Mouse (Mus musculus) kidney, adult 2 months (tissue): ENCODE data around the gene Pi4k2a. TPM values are rescaled to one million over a fixed set of nuclear protein-coding genes. Genes with fewer than 3 reads are reported as not detected.
A peak's percentile ranks its signal among the peaks of the same experiment; 100 is the strongest.

Experiments used
- DNase-seq: peaks from one replicate; pipeline ENCODE4 v3.0.0; 2021
- H3K27ac ChIP-seq: fragments of 200-500 bp; 2 replicates; pipeline ENCODE4 v1.5.1; 2012; ENCODE audit warnings: low read depth, low read length, control low read depth, inconsistent platforms; ENCODE audit not compliant: insufficient read depth
- H3K27me3 ChIP-seq: fragments of 200-500 bp; replicated peaks from 2 replicates; pipeline ENCODE4 v1.6.1; 2012; ENCODE audit warnings: mild to moderate bottlenecking, moderate library complexity, low read length, inconsistent platforms; ENCODE audit not compliant: control insufficient read depth, insufficient read depth
- H3K36me3 ChIP-seq: fragments of 200-500 bp; 2 replicates; pipeline ENCODE4 v1.6.1; 2012; ENCODE audit warnings: mild to moderate bottlenecking, moderate library complexity, low read length, inconsistent platforms; ENCODE audit not compliant: control insufficient read depth, insufficient read depth
- H3K4me1 ChIP-seq: fragments of 200-500 bp; 2 replicates; pipeline ENCODE4 v1.6.1; 2011; ENCODE audit warnings: low read length; ENCODE audit not compliant: control insufficient read depth, insufficient read depth
- H3K4me3 ChIP-seq: fragments of 200-500 bp; 2 replicates; pipeline ENCODE4 v1.5.1; 2011; ENCODE audit warnings: mild to moderate bottlenecking, low read depth, low read length, control low read depth; ENCODE audit not compliant: insufficient read depth
- CTCF ChIP-seq: fragments of 200-500 bp; conservative IDR thresholded peaks from 2 replicates; pipeline ENCODE4 v1.5.1; 2011; ENCODE audit warnings: low read depth, mild to moderate bottlenecking, control low read depth, low read length, moderate library complexity, mixed read lengths; ENCODE audit not compliant: insufficient read depth, insufficient read length
- POLR2A ChIP-seq: fragments of 200-500 bp; IDR thresholded peaks from one replicate; pipeline ENCODE4 v1.6.1; 2011; ENCODE audit warnings: low read depth, low read length, control low read depth
- WGBS: fragments of 180-500 bp; shearing (Covaris S2); methylation state at CpG from one replicate; pipeline ENCODE4 v1.1.7; 2018; 5-methylcytosine and 5-hydroxymethylcytosine counted together
- polyA plus RNA-seq: library from polyadenylated mRNA; depleted of rRNA; stranded (reverse); fragments of >200 nt; gene quantifications from 2 replicates; pipeline ENCODE4 v1.2.3, GENCODE M21; 2012; rRNA removed

Pi4k2a gene
- 41.7 and 45.4 TPM in 2 replicates for polyA plus RNA-seq

DNA sequence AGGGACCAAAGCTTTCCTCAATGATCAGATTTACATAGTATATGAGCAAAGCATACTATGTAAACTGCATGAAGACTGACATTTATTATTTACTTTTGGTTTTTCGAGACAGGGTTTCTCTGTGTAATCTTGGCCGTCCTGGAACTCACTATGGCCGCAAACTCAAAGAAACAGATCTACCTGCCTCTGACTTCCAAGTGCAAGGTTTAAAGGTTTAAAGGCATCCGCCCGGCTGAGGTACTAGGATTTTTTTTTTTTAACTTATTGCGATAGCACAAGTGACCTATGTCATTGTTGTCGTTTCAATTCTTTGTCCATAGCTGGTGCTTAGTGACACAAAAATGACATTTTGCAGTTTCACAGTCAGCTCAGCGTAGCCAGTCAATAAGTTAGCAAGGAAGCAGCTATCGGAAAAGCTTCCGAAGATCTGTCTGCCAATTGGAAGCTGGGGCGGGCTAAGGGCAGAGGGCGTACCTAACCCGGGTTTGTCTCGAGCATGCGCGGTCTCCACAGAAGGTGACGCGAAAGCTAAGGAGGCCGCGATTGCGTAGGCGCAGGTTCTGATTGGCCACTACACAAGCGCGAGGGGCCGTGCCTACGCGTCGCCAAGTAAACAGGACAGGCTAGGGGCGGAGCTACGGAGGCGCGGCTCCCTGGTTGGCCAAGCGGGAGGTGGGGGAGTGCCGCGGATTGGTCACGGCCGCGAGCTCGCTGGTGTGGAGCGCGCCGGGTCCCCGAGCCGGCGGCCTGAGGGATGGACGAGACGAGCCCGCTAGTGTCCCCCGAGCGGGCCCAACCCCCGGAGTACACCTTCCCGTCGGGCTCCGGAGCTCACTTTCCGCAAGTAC is at the start of gene Pi4k2a:
Gene Pi4k2a (plus strand): TSS at position 723 of the 848 bp plus-strand sequence.
- TF ChIP-seq CTCF (no peak), POLR2A (peak; percentile 39)
- peak; percentile 100 for DNase-seq
- no peaks in the 10 kb centered on the region for H3K27me3 ChIP-seq
- peak within 1 kb of the TSS; percentile 91 for H3K27ac ChIP-seq
- no peaks in the 10 kb centered on the region for H3K36me3 ChIP-seq
- H3K4me1 ChIP-seq: peaks cover 16% of the 10 kb centered on the region
- under 1% methylated on average over 55 of the region's 55 CpGs for WGBS
- peak within 1 kb of the TSS; percentile 84 for H3K4me3 ChIP-seq

DNA sequence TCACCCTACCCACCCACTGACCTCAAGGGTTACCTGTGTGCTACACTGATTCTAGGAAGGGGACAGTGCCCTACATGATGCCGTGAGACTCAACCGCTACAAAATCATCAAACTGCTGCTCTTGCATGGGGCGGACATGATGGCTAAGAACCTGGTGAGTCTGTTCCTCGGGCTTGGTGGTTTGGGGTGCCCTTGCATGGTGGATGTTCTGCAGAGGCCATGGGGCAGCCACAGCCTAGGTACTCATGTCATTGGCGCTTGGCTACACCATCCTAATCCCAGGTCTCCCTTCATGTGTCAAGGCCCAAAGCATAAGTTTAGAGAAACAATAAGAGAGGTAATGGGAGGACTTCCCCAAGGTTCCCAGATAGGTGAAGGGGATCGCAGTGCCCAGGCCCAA is 46.3 kb upstream of the Pi4k2a start:
- no peak overlapping the region for H3K4me3 ChIP-seq
- H3K27ac ChIP-seq: no peak overlapping the region
- DNase-seq: no peak
- no peak for TF ChIP-seq POLR2A
- no peak for TF ChIP-seq CTCF
- no peaks in the 10 kb centered on the region for H3K27me3 ChIP-seq
- 95% methylated on average over 6 of the region's 6 CpGs for WGBS
- H3K36me3 ChIP-seq: no peaks in the 10 kb centered on the region
- H3K4me1 ChIP-seq: peaks cover 8% of the 10 kb centered on the region; the same call in 1 of the 2 replicates

DNA sequence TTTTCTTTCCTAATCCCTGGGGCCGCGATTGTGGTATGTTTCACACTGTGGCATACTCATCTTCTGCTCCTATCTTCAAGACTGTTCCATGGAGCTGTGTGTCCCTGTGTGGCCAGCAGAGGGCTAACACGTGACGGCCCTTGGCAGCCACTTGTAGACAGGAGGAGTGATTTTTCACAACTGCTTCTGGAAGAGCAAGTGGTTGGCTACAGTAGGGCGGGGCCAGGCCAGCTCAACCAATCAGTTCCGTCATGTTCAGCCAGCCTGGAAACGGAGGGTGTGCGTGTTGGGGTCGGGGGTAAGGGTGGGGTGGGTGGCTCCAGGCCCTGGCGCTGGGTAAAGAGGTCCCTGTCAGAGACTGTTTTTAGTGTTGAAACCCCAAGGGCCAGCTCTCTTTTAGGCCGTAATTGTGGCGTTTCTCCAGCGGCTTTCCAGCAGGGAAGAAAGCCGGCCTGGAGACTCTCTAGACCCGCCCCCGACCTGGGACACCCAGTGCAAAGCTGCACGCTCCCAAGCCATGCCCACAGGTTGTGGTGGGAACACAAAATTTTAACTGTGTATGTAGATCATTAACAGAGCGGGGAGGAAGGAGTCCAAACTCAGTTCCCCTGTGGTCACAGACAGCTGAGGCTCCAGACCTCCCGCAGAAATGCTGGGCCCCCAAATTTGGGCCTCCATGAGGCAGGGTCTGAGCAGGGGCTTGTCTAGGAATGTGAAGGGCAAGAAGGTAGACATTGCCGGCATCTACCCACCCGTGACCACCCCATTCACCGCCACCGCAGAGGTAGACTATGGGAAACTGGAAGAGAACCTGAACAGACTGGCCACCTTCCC is 44.8 kb upstream of the Pi4k2a start, which contains the start of gene Hoga1:
Gene Hoga1 (plus strand): TSS at position 342 of the 834 bp plus-strand sequence.
- peak within 1 kb of the TSS; percentile 88 for H3K27ac ChIP-seq
- WGBS: 13% methylated on average over 23 of the region's 23 CpGs
- peak within 1 kb of the TSS; percentile 73 for H3K4me3 ChIP-seq
- peak; percentile 97 for TF ChIP-seq CTCF
- no peak for TF ChIP-seq POLR2A
- peak; percentile 96 for DNase-seq
- no peaks in the 10 kb centered on the region for H3K36me3 ChIP-seq
- H3K27me3 ChIP-seq: no peaks in the 10 kb centered on the region
- peaks cover 8% of the 10 kb centered on the region; the same call in 1 of the 2 replicates for H3K4me1 ChIP-seq

DNA sequence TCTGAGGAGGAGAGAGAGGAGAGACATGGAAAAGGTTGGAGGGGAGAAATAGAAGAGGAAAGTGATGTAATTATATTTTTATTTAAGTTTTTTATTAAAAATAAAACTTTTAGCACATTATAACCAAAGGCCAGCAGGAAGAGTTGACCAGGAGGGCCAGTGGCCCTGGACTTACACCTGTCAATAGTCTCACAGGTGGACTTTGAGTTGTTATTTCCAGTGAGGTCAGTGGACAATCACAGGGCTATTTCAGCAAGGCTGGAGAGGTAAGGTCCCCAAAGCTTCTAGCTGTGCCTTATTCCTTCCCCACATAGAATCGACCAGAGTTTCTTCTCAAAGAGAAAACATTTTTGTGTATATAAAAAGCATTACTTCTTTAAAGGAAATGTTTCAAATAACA is 40.0 kb upstream of the Pi4k2a start:
- H3K36me3 ChIP-seq: no peaks in the 10 kb centered on the region
- no peak overlapping the region for H3K4me3 ChIP-seq
- 51% methylated on average over 1 of the region's 1 CpGs for WGBS
- DNase-seq: peak; percentile 74
- TF ChIP-seq CTCF: no peak
- no peak for TF ChIP-seq POLR2A
- no peaks in the 10 kb centered on the region for H3K27me3 ChIP-seq
- peak overlapping the region; percentile 93; the same call in 1 of the 2 replicates for H3K27ac ChIP-seq
- peaks cover 26% of the 10 kb centered on the region for H3K4me1 ChIP-seq

DNA sequence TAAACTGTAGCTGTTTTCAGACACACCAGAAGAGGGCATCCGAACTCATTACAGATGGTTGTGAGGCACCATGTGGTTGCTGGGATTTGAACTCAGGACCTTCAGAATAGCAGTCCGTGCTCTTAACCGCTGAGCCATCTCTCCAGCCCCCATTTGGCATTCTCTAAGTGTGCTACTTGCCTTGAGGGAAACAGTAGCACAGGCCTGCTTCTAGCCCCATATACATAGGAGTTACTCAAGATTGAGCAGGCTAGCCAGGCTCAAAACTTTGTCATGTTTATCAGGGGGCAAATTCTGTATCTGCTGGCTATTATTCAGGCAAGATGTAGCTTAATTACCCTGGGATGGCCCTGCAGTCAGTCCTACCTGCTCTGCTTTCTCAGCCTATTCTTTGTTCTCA is 38.9 kb upstream of the Pi4k2a start:
- WGBS: 86% methylated on average over 3 of the region's 3 CpGs
- no peak overlapping the region for H3K4me3 ChIP-seq
- no peak for DNase-seq
- H3K36me3 ChIP-seq: no peaks in the 10 kb centered on the region
- no peaks in the 10 kb centered on the region for H3K27me3 ChIP-seq
- peaks cover 26% of the 10 kb centered on the region for H3K4me1 ChIP-seq
- H3K27ac ChIP-seq: no peak overlapping the region
- TF ChIP-seq POLR2A: no peak
- TF ChIP-seq CTCF: no peak

DNA sequence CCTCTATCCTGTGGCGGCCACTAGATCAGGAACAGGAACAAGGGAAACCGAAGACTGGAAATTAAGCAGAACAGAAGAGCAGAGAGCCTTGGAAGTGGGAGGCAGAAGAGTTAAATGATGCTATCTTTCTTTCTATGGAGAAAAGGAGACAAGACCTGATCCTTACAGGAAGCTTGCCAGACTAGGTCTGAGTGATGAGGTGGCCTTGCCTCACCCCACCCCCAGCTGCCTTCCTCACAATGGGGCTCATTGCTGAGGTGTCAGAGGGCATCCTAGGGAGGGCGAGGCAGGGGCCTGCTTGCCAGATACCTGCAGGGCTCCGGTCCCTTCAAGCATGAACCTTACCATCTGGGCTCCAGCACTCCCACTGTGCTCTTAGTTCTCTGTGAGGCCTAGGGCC is 38.3 kb upstream of the Pi4k2a start, which contains the start of gene 4933411K16Rik:
Gene 4933411K16Rik (plus strand): TSS at position 301 of the 400 bp plus-strand sequence.
- H3K36me3 ChIP-seq: no peaks in the 10 kb centered on the region
- peaks cover 31% of the 10 kb centered on the region for H3K4me1 ChIP-seq
- DNase-seq: no peak
- TF ChIP-seq POLR2A: no peak
- TF ChIP-seq CTCF: no peak
- no peak within 1 kb of the TSS for H3K4me3 ChIP-seq
- peak within 1 kb of the TSS; percentile 60; the same call in 1 of the 2 replicates for H3K27ac ChIP-seq
- H3K27me3 ChIP-seq: no peaks in the 10 kb centered on the region
- 62% methylated on average over 4 of the region's 4 CpGs for WGBS

DNA sequence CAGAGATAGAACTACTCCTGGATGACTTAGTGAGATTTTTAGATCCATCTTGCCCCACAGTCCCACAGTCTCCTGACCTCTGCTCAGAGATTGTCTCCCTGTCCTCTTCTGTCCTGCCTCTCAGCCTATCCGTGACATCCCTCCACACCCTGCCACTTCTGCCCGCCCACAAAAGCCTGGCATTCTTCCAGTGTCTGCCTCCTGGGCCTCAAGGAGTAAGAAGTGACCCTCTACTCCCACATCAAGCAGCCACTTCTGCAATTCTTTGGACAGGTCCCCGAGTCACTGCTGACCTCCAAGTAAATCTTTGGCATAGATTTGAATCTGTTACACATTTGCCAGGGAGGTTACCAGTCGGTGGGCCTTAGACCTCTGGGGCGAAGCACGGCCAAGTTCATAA is 36.0 kb upstream of the Pi4k2a start:
- Histone ChIP-seq H3K27ac (peak overlapping the region; percentile 60), H3K4me3 (no peak overlapping the region), H3K27me3 (no peaks in the 10 kb centered on the region), H3K36me3 (no peaks in the 10 kb centered on the region), H3K4me1 (peaks cover 36% of the 10 kb centered on the region)
- 32% methylated on average over 6 of the region's 6 CpGs for WGBS
- no peak for TF ChIP-seq POLR2A
- TF ChIP-seq CTCF: no peak
- peak; percentile 95 for DNase-seq
